Mouse (Mus musculus): ENCODE measurements around the gene Gm20815. TPM values are rescaled to one million over a fixed set of nuclear protein-coding genes. Genes with fewer than 3 reads are reported as not detected.
"Not testable (repeated sequence)": the region's sequence is repeated elsewhere in the genome, so short reads cannot be mapped to it uniquely, and the experiment has no call there.

The Gm20815 gene
- polyA plus RNA-seq (2012; rRNA removed) = not detected in 2 replicates

- DNase-seq (ENCODE audit: low read depth) = not testable (repeated sequence)
Observed at GRCm38 (mm10) chrY:8835069-8835468, at the start of gene Gm20815. TSS of gene Gm20815 (minus strand) at chrY:8835169.
